Mouse (Mus musculus): ENCODE measurements around the gene Cnpy2. TPM values are rescaled to one million over a fixed set of nuclear protein-coding genes. Genes with fewer than 3 reads are reported as not detected.
A peak's percentile ranks its signal among the peaks of the same experiment; 100 is the strongest.

Cnpy2 gene
- polyA plus RNA-seq, 1 experiment from 2014 or later, result 347 TPM

GRCm38 (mm10) chr10:128372142-128372541, 49.9 kb downstream of the Cnpy2 start:
- Histone ChIP-seq H3K9me3 (no peaks in the 10 kb centered on the region), H3K4me2 (no peak overlapping the region), H3K27me3 (no peaks in the 10 kb centered on the region), H3K4me3 (no peak overlapping the region), H3K4me1 (peaks cover 19% of the 10 kb centered on the region), H3K9ac (no peak overlapping the region), H3K27ac (no peak overlapping the region), H3K36me3 (no peaks in the 10 kb centered on the region)
- ATAC-seq (ENCODE audit: insufficient number of reproducible peaks, low FRiP score, low TSS enrichment, low read depth), result no peak
- 77% methylated on average over 5 of the region's 5 CpGs for WGBS

DNA sequence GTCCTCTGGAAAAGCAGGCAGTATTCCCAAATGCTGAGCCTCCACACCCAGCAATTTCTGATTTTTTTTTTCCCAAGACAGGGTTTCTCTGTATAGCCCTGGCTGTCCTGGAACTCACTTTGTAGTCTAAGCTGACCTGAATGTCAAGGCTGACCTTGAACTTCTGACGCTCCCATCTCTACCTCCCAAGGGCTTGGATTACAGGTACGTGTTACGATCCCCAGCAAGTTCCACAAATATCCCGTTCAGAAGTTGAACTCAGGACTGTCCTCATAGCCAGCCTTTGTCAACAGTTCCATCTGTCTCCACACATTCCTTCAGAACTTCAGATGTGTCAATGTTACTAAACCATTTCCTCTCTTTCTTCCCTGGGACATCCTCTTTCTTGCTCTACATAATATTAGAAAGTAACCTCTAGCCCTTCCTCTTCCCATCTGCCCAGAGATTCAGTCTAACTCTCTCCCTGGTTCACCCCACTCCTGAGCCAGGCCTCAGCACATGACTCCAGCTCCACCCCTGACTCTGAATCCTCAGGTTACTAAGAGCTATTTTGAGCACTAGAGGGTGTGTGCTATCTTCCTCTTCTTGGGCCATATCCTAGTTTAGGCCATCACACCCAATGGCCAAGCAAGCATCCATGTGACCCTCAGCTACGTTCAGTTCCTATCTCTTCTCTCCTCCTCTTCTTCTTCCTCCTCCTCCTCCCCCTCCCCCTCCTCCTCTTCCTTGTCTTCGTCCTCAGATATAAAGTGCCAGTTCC, 50.9 kb downstream of the Cnpy2 start:
- Histone ChIP-seq H3K9me3 (no peaks in the 10 kb centered on the region), H3K9ac (no peak overlapping the region), H3K4me1 (peaks cover 17% of the 10 kb centered on the region), H3K4me3 (no peak overlapping the region), H3K27me3 (no peaks in the 10 kb centered on the region), H3K27ac (no peak overlapping the region), H3K36me3 (peaks cover under 1% of the 10 kb centered on the region; the same call in 1 of the 2 replicates), H3K4me2 (no peak overlapping the region)
- no peak for ATAC-seq (ENCODE audit: insufficient number of reproducible peaks, low FRiP score, low TSS enrichment, low read depth)
- WGBS, result 78% methylated on average over 6 of the region's 6 CpGs

GRCm38 (mm10) chr10:128374393-128374792, 52.1 kb downstream of the Cnpy2 start:
- Histone ChIP-seq H3K4me2 (no peak overlapping the region), H3K27ac (no peak overlapping the region), H3K4me1 (peaks cover 27% of the 10 kb centered on the region), H3K4me3 (no peak overlapping the region), H3K36me3 (peaks cover 13% of the 10 kb centered on the region), H3K9me3 (no peaks in the 10 kb centered on the region), H3K27me3 (no peaks in the 10 kb centered on the region), H3K9ac (no peak overlapping the region)
- 78% methylated on average over 6 of the region's 6 CpGs for WGBS
- no peak for ATAC-seq (ENCODE audit: insufficient number of reproducible peaks, low FRiP score, low TSS enrichment, low read depth)

- Histone ChIP-seq H3K36me3 (peaks cover 29% of the 10 kb centered on the region), H3K4me2 (peak overlapping the region; percentile 80), H3K4me1 (peaks cover 26% of the 10 kb centered on the region), H3K27me3 (no peaks in the 10 kb centered on the region), H3K9me3 (no peaks in the 10 kb centered on the region), H3K27ac (peak overlapping the region; percentile 96), H3K9ac (peak overlapping the region; percentile 96; the same call in 1 of the 2 replicates), H3K4me3 (peak overlapping the region; percentile 87)
- 48% methylated on average over 4 of the region's 4 CpGs for WGBS
- ATAC-seq (ENCODE audit: insufficient number of reproducible peaks, low FRiP score, low TSS enrichment, low read depth), result no peak
Observed at GRCm38 (mm10) chr10:128376099-128376454, 53.8 kb downstream of the Cnpy2 start.

GRCm38 (mm10) chr10:128376455-128377211, 54.4 kb downstream of the Cnpy2 start, which contains the start of gene Ankrd52:
TSS of gene Ankrd52 (plus strand) at chr10:128377115.
- H3K27ac ChIP-seq, result peak within 1 kb of the TSS; percentile 96
- H3K4me1 ChIP-seq, result peaks cover 26% of the 10 kb centered on the region
- H3K9ac ChIP-seq, result peak within 1 kb of the TSS; percentile 96
- WGBS, result 0% methylated on average over 41 of the region's 73 CpGs
- no peaks in the 10 kb centered on the region for H3K27me3 ChIP-seq
- peak within 1 kb of the TSS; percentile 80 for H3K4me2 ChIP-seq
- H3K36me3 ChIP-seq, result peaks cover 33% of the 10 kb centered on the region
- ATAC-seq (ENCODE audit: insufficient number of reproducible peaks, low FRiP score, low TSS enrichment, low read depth), result peak; percentile 87
- H3K4me3 ChIP-seq, result peak within 1 kb of the TSS; percentile 87
- H3K9me3 ChIP-seq, result no peaks in the 10 kb centered on the region

Other genes starting within 250 kb of the Cnpy2 start
- 1,886 and 2,113 TPM in 2 replicates for gene Atp5b, start 239.2 kb upstream of the Cnpy2 start, polyA plus RNA-seq (2015; fragmentation: Nextera tagmentation; extraction: Ambion mirVana)
- gene Baz2a, start 230.9 kb upstream of the Cnpy2 start, polyA plus RNA-seq (2015; fragmentation: Nextera tagmentation; extraction: Ambion mirVana), result 10.4 TPM in 2 replicates
- gene Rbms2, start 142.2 kb upstream of the Cnpy2 start, polyA plus RNA-seq (2015; fragmentation: Nextera tagmentation; extraction: Ambion mirVana), result 42.2 and 43.8 TPM in 2 replicates
- gene Gls2, start 128.0 kb upstream of the Cnpy2 start, polyA plus RNA-seq (2015; fragmentation: Nextera tagmentation; extraction: Ambion mirVana), result 1.8 TPM in 2 replicates
- gene Spryd4, start 110.7 kb upstream of the Cnpy2 start, polyA plus RNA-seq (2015; fragmentation: Nextera tagmentation; extraction: Ambion mirVana), result 34.2 and 36.3 TPM in 2 replicates
- 0.12 and 0.26 TPM in 2 replicates for gene Mip, start 96.6 kb upstream of the Cnpy2 start, polyA plus RNA-seq (2015; fragmentation: Nextera tagmentation; extraction: Ambion mirVana)
- gene Timeless, start 90.4 kb upstream of the Cnpy2 start, polyA plus RNA-seq (2015; fragmentation: Nextera tagmentation; extraction: Ambion mirVana), result 46.2 and 46.9 TPM in 2 replicates
- gene Apon, start 68.4 kb upstream of the Cnpy2 start, polyA plus RNA-seq (2015; fragmentation: Nextera tagmentation; extraction: Ambion mirVana), result 0.25 and 0.47 TPM in 2 replicates
- 0.22 and 0.27 TPM in 2 replicates for gene Apof, start 53.8 kb upstream of the Cnpy2 start, polyA plus RNA-seq (2015; fragmentation: Nextera tagmentation; extraction: Ambion mirVana)
- gene Stat2, start 51.9 kb upstream of the Cnpy2 start, polyA plus RNA-seq (2015; fragmentation: Nextera tagmentation; extraction: Ambion mirVana), result 12.2 and 13.3 TPM in 2 replicates
- 0.17 and 0.20 TPM in 2 replicates for gene Il23a, start 23.7 kb upstream of the Cnpy2 start, polyA plus RNA-seq (2015; fragmentation: Nextera tagmentation; extraction: Ambion mirVana)
- gene Pan2, start 19.1 kb upstream of the Cnpy2 start, polyA plus RNA-seq (2015; fragmentation: Nextera tagmentation; extraction: Ambion mirVana), result 25.1 and 25.2 TPM in 2 replicates
- gene Cs, start 15.3 kb downstream of the Cnpy2 start, polyA plus RNA-seq (2015; fragmentation: Nextera tagmentation; extraction: Ambion mirVana), result 173 and 189 TPM in 2 replicates
- 11.3 and 13.4 TPM in 2 replicates for gene Coq10a, start 46.5 kb downstream of the Cnpy2 start, polyA plus RNA-seq (2015; fragmentation: Nextera tagmentation; extraction: Ambion mirVana)
- gene Ankrd52, start 54.7 kb downstream of the Cnpy2 start, polyA plus RNA-seq (2015; fragmentation: Nextera tagmentation; extraction: Ambion mirVana), result 11.0 and 11.3 TPM in 2 replicates
- 0.42 TPM in 1 of 2 replicates, not detected in the other for gene Slc39a5, start 78.8 kb downstream of the Cnpy2 start, polyA plus RNA-seq (2015; fragmentation: Nextera tagmentation; extraction: Ambion mirVana)
- 60.1 and 62.1 TPM in 2 replicates for gene Nabp2, start 89.0 kb downstream of the Cnpy2 start, polyA plus RNA-seq (2015; fragmentation: Nextera tagmentation; extraction: Ambion mirVana)
- gene Rnf41, start 89.2 kb downstream of the Cnpy2 start, polyA plus RNA-seq (2015; fragmentation: Nextera tagmentation; extraction: Ambion mirVana), result 40.8 and 42.9 TPM in 2 replicates
- gene Smarcc2, start 136.8 kb downstream of the Cnpy2 start, polyA plus RNA-seq (2015; fragmentation: Nextera tagmentation; extraction: Ambion mirVana), result 80.7 and 84.4 TPM in 2 replicates
- gene Myl6, start 171.7 kb downstream of the Cnpy2 start, polyA plus RNA-seq (2015; fragmentation: Nextera tagmentation; extraction: Ambion mirVana), result 1,269 and 1,341 TPM in 2 replicates
- gene Myl6b, start 176.2 kb downstream of the Cnpy2 start, polyA plus RNA-seq (2015; fragmentation: Nextera tagmentation; extraction: Ambion mirVana), result 4.7 and 7.4 TPM in 2 replicates
- gene Esyt1, start 203.4 kb downstream of the Cnpy2 start, polyA plus RNA-seq (2015; fragmentation: Nextera tagmentation; extraction: Ambion mirVana), result 42.8 and 44.9 TPM in 2 replicates
- gene Zc3h10, start 225.3 kb downstream of the Cnpy2 start, polyA plus RNA-seq (2015; fragmentation: Nextera tagmentation; extraction: Ambion mirVana), result 13.2 and 15.4 TPM in 2 replicates
- 3,349 and 4,229 TPM in 2 replicates for gene Rpl41, start 226.8 kb downstream of the Cnpy2 start, polyA plus RNA-seq (2015; fragmentation: Nextera tagmentation; extraction: Ambion mirVana)
- 194 and 209 TPM in 2 replicates for gene Pa2g4, start 243.5 kb downstream of the Cnpy2 start, polyA plus RNA-seq (2015; fragmentation: Nextera tagmentation; extraction: Ambion mirVana)